Mouse (Mus musculus) C2C12 (cell line): ENCODE measurements around the gene Itm2a. TPM values are rescaled to one million over a fixed set of nuclear protein-coding genes. Genes with fewer than 3 reads are reported as not detected.

Source experiments
- H3K27me3 ChIP-seq: one replicate; pipeline ENCODE4 v1.6.1; 2011; ENCODE audit not compliant: control insufficient read depth, insufficient read depth, insufficient read length
- H3K36me3 ChIP-seq: one replicate; pipeline ENCODE4 v1.6.1; 2011; ENCODE audit not compliant: control insufficient read depth, insufficient read depth
- H3K4me3 ChIP-seq: one replicate; pipeline ENCODE4 v1.5.1; 2011; ENCODE audit warnings: mild to moderate bottlenecking, control low read depth; ENCODE audit not compliant: poor library complexity, insufficient read depth, severe bottlenecking
- H3K79me2 ChIP-seq: one replicate; pipeline ENCODE4 v1.6.1; 2011; ENCODE audit not compliant: control insufficient read depth, insufficient read depth
- H3K79me3 ChIP-seq: one replicate; pipeline ENCODE4 v1.6.1; 2011; ENCODE audit warnings: low read depth, control low read depth
- H3ac ChIP-seq: one replicate; pipeline ENCODE3; 2011; ENCODE audit warnings: low read depth; ENCODE audit not compliant: control insufficient read depth, insufficient read length
- CEBPB ChIP-seq: IDR thresholded peaks from one replicate; pipeline ENCODE4 v1.6.1; 2011; ENCODE audit warnings: low read depth, mild to moderate bottlenecking, control low read depth, moderate library complexity
- CTCF ChIP-seq: IDR thresholded peaks from one replicate; pipeline ENCODE4 v1.5.1; 2011; ENCODE audit not compliant: control insufficient read depth, insufficient read depth, insufficient read length
- FOSL1 ChIP-seq: IDR thresholded peaks from one replicate; pipeline ENCODE4 v1.8.0; 2011; ENCODE audit warnings: mild to moderate bottlenecking, low read length; ENCODE audit not compliant: poor library complexity, insufficient read depth, severe bottlenecking
- MAX ChIP-seq: IDR thresholded peaks from one replicate; pipeline ENCODE4 v1.6.1; 2011; ENCODE audit warnings: mild to moderate bottlenecking, control low read depth
- MYOD1 ChIP-seq: IDR thresholded peaks from one replicate; pipeline ENCODE4 v1.6.1; 2011; ENCODE audit warnings: low read depth; ENCODE audit not compliant: control insufficient read depth, insufficient read length
- MYOG ChIP-seq: IDR thresholded peaks from one replicate; pipeline ENCODE4 v1.6.1; 2011; ENCODE audit not compliant: control insufficient read depth, insufficient read length; ENCODE audit errors: extremely low read depth
- USF1 ChIP-seq: IDR thresholded peaks from one replicate; pipeline ENCODE4 v1.6.1; 2011; ENCODE audit warnings: low read depth, mild to moderate bottlenecking, control low read depth, moderate library complexity
- long read RNA-seq, 2 experiments: library from polyadenylated mRNA; unstranded; transcript quantifications; one replicate each; pipeline ENCODE4 v2.0.0; 2019 to 2020
- polyA plus RNA-seq: library from polyadenylated mRNA; unstranded; fragments of >200 nt; fragmentation: generic; extraction: Trizol; gene quantifications from one replicate; pipeline ENCODE4 v1.2.1, GENCODE M21; 2012; ENCODE audit warnings: missing spikeins

Gene Itm2a
- 0.54 TPM for polyA plus RNA-seq
- long read RNA-seq, experiment 1, partial matches to known transcripts = 1 of 3 reads
- long read RNA-seq, experiment 1, other reads (novel, unspliced or antisense) = 0 of 3 reads
- long read RNA-seq, experiment 2 = 0 reads

GRCm38 (mm10) chrX:107402915-107403912 lies at the start of gene Itm2a:
Gene Itm2a, minus strand, starts transcription at chrX:107403376.
- no peaks in the 10 kb centered on the region for H3K79me3 ChIP-seq

GRCm38 (mm10) chrX:107435887-107436286 lies 32.7 kb upstream of the Itm2a start:
- no peaks in the 10 kb centered on the region for H3K79me2 ChIP-seq
- H3K79me3 ChIP-seq = no peaks in the 10 kb centered on the region
- no peak overlapping the region for H3ac ChIP-seq
- H3K27me3 ChIP-seq = no peaks in the 10 kb centered on the region
- no peak for TF ChIP-seq CTCF
- no peak for TF ChIP-seq CEBPB
- TF ChIP-seq USF1 = no peak
- no peak for TF ChIP-seq MAX
- no peak for TF ChIP-seq FOSL1
- no peak for TF ChIP-seq MYOD1
- TF ChIP-seq MYOG = no peak
- H3K36me3 ChIP-seq = no peaks in the 10 kb centered on the region
- no peak overlapping the region for H3K4me3 ChIP-seq

More at GRCm38 (mm10) chrX:107402915-107403912, at the start of gene Itm2a:
- Histone ChIP-seq H3K4me3 (no peak within 1 kb of the TSS), H3K36me3 (no peaks in the 10 kb centered on the region), H3K79me2 (no peaks in the 10 kb centered on the region), H3K27me3 (no peaks in the 10 kb centered on the region), H3ac (no peak within 1 kb of the TSS)
- TF ChIP-seq FOSL1 (no peak), MAX (no peak), CTCF (no peak), MYOD1 (no peak), USF1 (no peak), MYOG (no peak), CEBPB (no peak)

GRCm38 (mm10) chrX:107421304-107421703 lies 18.1 kb upstream of the Itm2a start:
- Histone ChIP-seq H3ac (no peak overlapping the region), H3K27me3 (no peaks in the 10 kb centered on the region), H3K79me2 (no peaks in the 10 kb centered on the region), H3K79me3 (no peaks in the 10 kb centered on the region), H3K4me3 (no peak overlapping the region), H3K36me3 (no peaks in the 10 kb centered on the region)
- no peak for TF ChIP-seq MYOD1
- TF ChIP-seq CTCF = no peak
- no peak for TF ChIP-seq CEBPB
- no peak for TF ChIP-seq MYOG
- no peak for TF ChIP-seq USF1
- TF ChIP-seq MAX = no peak
- no peak for TF ChIP-seq FOSL1

- no peaks in the 10 kb centered on the region for H3K36me3 ChIP-seq
- no peak for TF ChIP-seq CEBPB
- TF ChIP-seq MYOG = no peak
- TF ChIP-seq MYOD1 = no peak
- TF ChIP-seq FOSL1 = no peak
Measured at GRCm38 (mm10) chrX:107417345-107417744, 14.2 kb upstream of the Itm2a start.

GRCm38 (mm10) chrX:107415999-107416398 lies 12.8 kb upstream of the Itm2a start:
- H3K79me2 ChIP-seq = no peaks in the 10 kb centered on the region
- H3K36me3 ChIP-seq = no peaks in the 10 kb centered on the region
- H3K4me3 ChIP-seq = no peak overlapping the region
- H3ac ChIP-seq = no peak overlapping the region
- H3K79me3 ChIP-seq = no peaks in the 10 kb centered on the region
- no peaks in the 10 kb centered on the region for H3K27me3 ChIP-seq
- TF ChIP-seq MAX = no peak
- TF ChIP-seq CEBPB = no peak
- no peak for TF ChIP-seq CTCF
- no peak for TF ChIP-seq FOSL1
- no peak for TF ChIP-seq MYOG
- no peak for TF ChIP-seq MYOD1
- TF ChIP-seq USF1 = no peak

More at GRCm38 (mm10) chrX:107417345-107417744, 14.2 kb upstream of the Itm2a start:
- H3K27me3 ChIP-seq = no peaks in the 10 kb centered on the region
- no peak overlapping the region for H3ac ChIP-seq
- no peaks in the 10 kb centered on the region for H3K79me2 ChIP-seq
- no peak overlapping the region for H3K4me3 ChIP-seq
- no peaks in the 10 kb centered on the region for H3K79me3 ChIP-seq
